Mouse (Mus musculus) embryonic facial prominence, embryonic 12.5 days (tissue): ENCODE results near the gene Chst8. TPM values are rescaled to one million over a fixed set of nuclear protein-coding genes. Genes with fewer than 3 reads are reported as not detected.

Experiments
- ATAC-seq: fragments of 200-750 bp; cut with Nextera tagmentation; 2 replicates; pipeline ENCODE4 v1.8.0; 2017; ENCODE audit not compliant: insufficient number of reproducible peaks, insufficient read depth, low FRiP score, low TSS enrichment
- H3K27ac ChIP-seq: fragments of 300-500 bp; sonication (generic); 2 replicates; pipeline ENCODE4 v1.5.1; 2016; ENCODE audit warnings: mild to moderate bottlenecking
- H3K27me3 ChIP-seq: fragments of 300-500 bp; sonication (generic); 2 replicates; pipeline ENCODE4 v1.6.1; 2016; ENCODE audit warnings: mild to moderate bottlenecking, moderate library complexity
- H3K36me3 ChIP-seq: fragments of 300-500 bp; sonication (generic); 2 replicates; pipeline ENCODE4 v1.6.1; 2016; ENCODE audit warnings: mild to moderate bottlenecking
- H3K4me1 ChIP-seq: fragments of 300-500 bp; sonication (generic); 2 replicates; pipeline ENCODE4 v1.6.1; 2016
- H3K4me2 ChIP-seq: fragments of 300-500 bp; sonication (generic); replicated peaks from 2 replicates; pipeline ENCODE4 v1.6.1; 2016; ENCODE audit warnings: mild to moderate bottlenecking, moderate library complexity
- H3K4me3 ChIP-seq: fragments of 300-500 bp; sonication (generic); 2 replicates; pipeline ENCODE4 v1.5.1; 2016; ENCODE audit warnings: mild to moderate bottlenecking
- H3K9ac ChIP-seq: fragments of 300-500 bp; sonication (generic); 2 replicates; pipeline ENCODE4 v1.6.1; 2016; ENCODE audit warnings: mild to moderate bottlenecking, moderate library complexity
- H3K9me3 ChIP-seq: fragments of 300-500 bp; sonication (generic); 2 replicates; pipeline ENCODE4 v1.6.1; 2016; ENCODE audit warnings: mild to moderate bottlenecking, moderate library complexity
- WGBS: fragments of 180-500 bp; shearing (Covaris S2); methylation state at CpG from one replicate; pipeline ENCODE4 v1.1.7; 2016; 5-methylcytosine and 5-hydroxymethylcytosine counted together
- polyA plus RNA-seq: library from polyadenylated mRNA; unstranded; fragments of >200 nt; fragmentation: Nextera tagmentation; extraction: Ambion mirVana; gene quantifications from 2 replicates; pipeline ENCODE4 v1.2.1, GENCODE M21; 2016

Gene Chst8
- polyA plus RNA-seq, 1 experiment from 2014 or later: 10.6 TPM

DNA sequence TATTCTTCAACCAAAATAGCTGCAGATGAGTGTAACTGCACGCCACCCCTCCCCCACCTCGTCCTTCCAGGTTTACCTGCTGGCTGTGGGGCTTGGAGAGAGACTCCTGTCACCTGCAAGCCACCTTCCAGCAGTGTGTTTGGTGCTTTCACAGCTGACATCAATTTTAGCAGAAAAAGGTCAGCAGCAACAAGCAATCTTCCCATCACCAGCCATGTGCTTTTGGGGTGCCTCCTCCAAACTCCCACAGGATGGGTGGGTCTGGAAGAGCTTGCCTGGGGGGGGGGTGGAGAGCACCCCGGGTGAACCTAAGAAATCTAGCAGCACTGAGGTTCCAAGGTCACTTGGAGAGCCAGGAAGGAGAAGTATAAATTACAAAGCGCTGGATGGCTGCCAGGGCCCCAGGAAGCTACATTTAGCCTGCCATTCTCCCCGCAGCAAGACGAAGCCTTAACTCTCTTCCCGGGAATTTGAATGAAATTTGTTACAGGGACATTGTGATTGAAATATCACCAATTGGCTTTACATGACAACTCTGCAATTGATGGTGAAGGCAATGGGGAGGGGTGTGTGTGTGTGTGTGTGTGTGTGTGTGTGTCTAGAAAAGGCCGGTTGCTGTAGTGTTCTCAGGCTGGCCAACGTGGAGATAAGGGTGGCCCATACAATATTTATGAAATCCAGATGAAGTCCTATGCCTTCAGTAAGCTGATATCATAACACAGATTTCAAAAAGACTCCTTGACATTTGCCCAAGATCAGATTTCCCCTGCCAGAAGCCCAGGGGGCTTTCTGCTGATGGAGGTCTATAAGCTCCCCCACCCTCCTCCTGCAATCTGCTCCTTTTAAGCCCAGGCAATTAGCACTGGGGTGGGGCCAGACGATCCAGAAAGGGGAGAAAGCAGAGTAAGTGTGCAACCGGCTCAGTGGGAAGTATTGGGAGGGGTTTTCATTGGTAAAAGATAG, 13.8 kb downstream of the Chst8 start:
- no peak overlapping the region for H3K9ac ChIP-seq
- peak overlapping the region; percentile 12; the same call in 1 of the 2 replicates for H3K4me3 ChIP-seq
- peak overlapping the region; percentile 46 for H3K4me2 ChIP-seq
- peaks cover 30% of the 10 kb centered on the region for H3K4me1 ChIP-seq
- WGBS: 3% methylated on average over 11 of the region's 11 CpGs
- peak overlapping the region; percentile 72 for H3K27ac ChIP-seq
- H3K27me3 ChIP-seq: no peaks in the 10 kb centered on the region
- peak; percentile 68; the same call in 1 of the 2 replicates for ATAC-seq
- no peaks in the 10 kb centered on the region for H3K36me3 ChIP-seq
- H3K9me3 ChIP-seq: no peaks in the 10 kb centered on the region

DNA sequence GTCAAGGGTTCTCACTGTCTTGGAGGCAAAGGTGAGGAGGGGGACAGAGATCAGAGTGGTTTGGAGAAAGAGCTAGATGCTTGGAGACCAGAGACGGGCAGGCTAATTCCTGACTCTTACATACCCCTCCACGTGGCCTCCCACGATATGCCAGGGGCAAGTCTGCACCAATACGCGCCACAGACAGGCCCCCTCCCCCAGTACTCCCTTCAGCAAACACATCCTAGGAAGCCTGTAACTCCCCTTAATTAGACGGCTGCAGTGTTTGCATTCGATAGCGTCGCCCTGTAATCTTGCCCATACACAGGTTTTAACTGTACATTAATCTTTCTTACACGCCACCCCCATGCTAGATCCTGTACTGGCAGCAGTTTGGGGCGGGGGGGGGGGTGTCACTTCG, 14.5 kb downstream of the Chst8 start:
- peak overlapping the region; percentile 46 for H3K4me2 ChIP-seq
- peak overlapping the region; percentile 72 for H3K27ac ChIP-seq
- peak overlapping the region; percentile 12; the same call in 1 of the 2 replicates for H3K4me3 ChIP-seq
- no peaks in the 10 kb centered on the region for H3K9me3 ChIP-seq
- H3K4me1 ChIP-seq: peaks cover 30% of the 10 kb centered on the region
- no peaks in the 10 kb centered on the region for H3K36me3 ChIP-seq
- ATAC-seq: peak; percentile 42; the same call in 1 of the 2 replicates
- WGBS: 2% methylated on average over 12 of the region's 12 CpGs
- H3K27me3 ChIP-seq: no peaks in the 10 kb centered on the region
- no peak overlapping the region for H3K9ac ChIP-seq

DNA sequence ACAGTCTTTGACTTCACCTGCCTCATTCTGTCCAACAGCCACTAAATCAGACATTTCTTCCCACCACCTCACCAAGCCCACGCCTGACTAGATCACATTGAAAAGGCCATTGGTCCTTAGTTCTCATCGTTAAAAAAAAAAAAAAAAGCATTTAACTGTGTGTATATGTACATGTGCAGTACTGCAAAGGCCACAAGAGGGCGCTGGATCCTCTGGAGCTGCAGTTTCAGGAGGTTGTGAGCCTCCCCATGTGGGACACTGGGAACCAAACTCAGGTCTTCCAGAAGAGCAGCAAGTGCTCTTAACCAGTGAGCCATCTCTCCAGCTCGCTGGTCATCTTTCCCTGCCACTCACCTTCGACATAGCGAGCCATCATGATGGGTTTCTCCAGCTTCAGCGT, 22.1 kb downstream of the Chst8 start:
- no peaks in the 10 kb centered on the region for H3K27me3 ChIP-seq
- 82% methylated on average over 7 of the region's 7 CpGs for WGBS
- H3K4me3 ChIP-seq: no peak overlapping the region
- H3K4me2 ChIP-seq: no peak overlapping the region
- ATAC-seq: no peak
- H3K4me1 ChIP-seq: no peaks in the 10 kb centered on the region
- no peaks in the 10 kb centered on the region for H3K36me3 ChIP-seq
- no peak overlapping the region for H3K27ac ChIP-seq
- H3K9me3 ChIP-seq: no peaks in the 10 kb centered on the region
- H3K9ac ChIP-seq: no peak overlapping the region

DNA sequence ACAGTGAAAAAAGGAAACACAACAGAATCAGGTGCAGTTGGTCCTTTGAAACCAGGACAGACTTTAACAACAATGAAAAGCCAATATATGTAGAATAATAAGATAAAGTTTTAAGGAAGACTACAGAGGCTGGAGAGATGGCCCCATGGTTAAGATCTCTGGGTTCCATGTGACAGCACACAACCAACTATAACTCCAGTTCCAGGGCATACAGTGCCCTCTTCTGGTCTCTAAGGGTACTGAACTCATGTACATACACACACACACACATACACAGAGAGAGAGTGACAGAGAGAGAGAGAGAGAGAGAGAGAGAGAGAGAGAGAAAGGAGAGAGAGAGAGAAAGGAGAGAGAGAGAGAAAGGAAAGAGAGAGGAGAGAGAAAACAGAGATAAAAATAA, 25.3 kb downstream of the Chst8 start:
- Histone ChIP-seq H3K4me2 (no peak overlapping the region), H3K27me3 (no peaks in the 10 kb centered on the region), H3K4me3 (no peak overlapping the region), H3K4me1 (peaks cover 10% of the 10 kb centered on the region; the same call in 1 of the 2 replicates), H3K9me3 (no peaks in the 10 kb centered on the region), H3K9ac (no peak overlapping the region), H3K27ac (no peak overlapping the region), H3K36me3 (no peaks in the 10 kb centered on the region)
- ATAC-seq: no peak

DNA sequence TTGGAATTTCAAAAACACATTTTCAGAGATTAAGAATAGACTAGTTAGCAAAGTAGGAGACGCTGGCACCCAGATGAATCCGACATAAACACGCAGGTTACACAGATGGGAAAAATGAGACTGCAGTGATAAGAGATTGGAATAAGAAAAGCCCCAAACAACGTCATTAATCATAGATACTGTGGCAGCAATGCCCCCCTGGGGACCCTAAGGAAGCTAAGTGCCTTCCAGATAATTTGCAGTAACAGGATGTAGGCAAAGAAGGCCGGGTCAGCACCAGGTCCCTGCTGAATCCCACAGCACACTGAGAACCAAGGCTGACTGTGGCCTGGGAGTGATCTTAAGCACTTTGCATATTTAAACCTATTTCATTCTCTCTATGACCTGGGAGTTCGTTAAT, 27.5 kb downstream of the Chst8 start:
- no peak overlapping the region for H3K4me2 ChIP-seq
- ATAC-seq: no peak
- 52% methylated on average over 6 of the region's 6 CpGs for WGBS

DNA sequence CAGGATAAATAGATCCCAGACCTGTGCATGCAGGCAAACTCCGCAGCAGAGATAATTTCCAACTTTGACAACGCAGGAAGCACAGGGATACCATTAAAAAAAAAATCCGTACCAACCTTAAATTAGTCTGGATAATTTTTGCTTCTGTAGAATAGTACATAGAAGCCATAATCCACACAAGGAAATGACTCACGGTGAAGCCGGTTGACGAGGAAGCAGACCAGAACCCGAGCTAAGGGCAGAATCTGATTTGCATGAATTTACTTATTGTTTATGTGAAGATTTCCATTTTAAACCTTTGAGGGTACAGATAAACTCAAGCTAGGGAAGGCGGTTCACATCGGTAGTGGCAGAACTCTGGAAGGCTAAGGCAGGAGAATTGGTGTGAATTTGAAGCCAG, 28.0 kb downstream of the Chst8 start:
- no peak for ATAC-seq
- Histone ChIP-seq H3K9ac (no peak overlapping the region), H3K36me3 (no peaks in the 10 kb centered on the region), H3K9me3 (0 out of 2 replicates have a peak, but pooled peaks cover 3% of the 10 kb centered on the region), H3K4me1 (peaks cover 10% of the 10 kb centered on the region; the same call in 1 of the 2 replicates), H3K4me3 (no peak overlapping the region), H3K27me3 (no peaks in the 10 kb centered on the region), H3K4me2 (no peak overlapping the region), H3K27ac (no peak overlapping the region)
- 47% methylated on average over 9 of the region's 9 CpGs for WGBS

More for the DNA sequence above, 27.5 kb downstream of the Chst8 start:
- no peak overlapping the region for H3K27ac ChIP-seq
- H3K4me1 ChIP-seq: peaks cover 10% of the 10 kb centered on the region; the same call in 1 of the 2 replicates
- H3K9me3 ChIP-seq: 0 out of 2 replicates have a peak, but pooled peaks cover 3% of the 10 kb centered on the region
- H3K4me3 ChIP-seq: no peak overlapping the region
- H3K36me3 ChIP-seq: no peaks in the 10 kb centered on the region
- no peak overlapping the region for H3K9ac ChIP-seq
- H3K27me3 ChIP-seq: no peaks in the 10 kb centered on the region

DNA sequence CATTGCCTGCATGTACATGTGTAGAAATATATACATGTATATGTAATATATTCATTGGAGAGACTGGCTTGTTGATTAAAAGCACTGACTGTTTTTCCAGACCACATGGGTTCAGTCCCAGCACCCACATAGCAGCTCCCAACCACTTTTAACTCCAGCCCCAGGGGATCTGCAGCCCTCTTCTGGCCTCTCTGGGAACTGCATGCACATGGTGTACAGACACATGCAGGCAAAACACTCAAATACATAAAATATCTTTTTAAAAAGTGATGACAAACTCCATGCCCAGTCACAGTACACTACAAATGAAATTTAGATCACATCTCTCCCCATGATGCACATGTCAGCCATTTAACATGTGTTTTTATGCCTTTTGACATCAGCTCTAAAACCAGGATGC, 30.5 kb downstream of the Chst8 start:
- Histone ChIP-seq H3K4me2 (no peak overlapping the region), H3K4me1 (peaks cover 10% of the 10 kb centered on the region; the same call in 1 of the 2 replicates), H3K27me3 (no peaks in the 10 kb centered on the region), H3K9ac (no peak overlapping the region), H3K27ac (no peak overlapping the region), H3K36me3 (no peaks in the 10 kb centered on the region), H3K4me3 (no peak overlapping the region), H3K9me3 (0 out of 2 replicates have a peak, but pooled peaks cover 3% of the 10 kb centered on the region)
- ATAC-seq: no peak

DNA sequence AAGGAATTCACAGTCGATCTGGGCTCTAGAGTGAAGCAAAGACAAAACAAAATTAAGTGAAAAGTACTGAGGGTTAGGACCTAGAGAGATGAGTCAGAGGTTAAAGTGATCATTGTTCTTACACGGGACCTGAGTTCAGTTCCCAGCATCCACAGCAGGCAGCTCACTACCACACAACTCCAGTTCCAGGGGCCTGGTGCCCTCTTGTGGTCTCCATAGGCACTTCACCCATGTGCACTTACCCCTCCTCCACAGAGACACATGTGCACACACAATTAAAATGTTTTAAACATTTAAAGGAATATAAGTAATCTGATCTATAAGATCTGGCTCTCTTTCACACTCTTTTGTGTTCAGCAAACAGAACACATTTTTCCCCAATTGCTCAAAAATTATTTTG, 31.3 kb downstream of the Chst8 start:
- no peak overlapping the region for H3K9ac ChIP-seq
- 95% methylated on average over 2 of the region's 2 CpGs for WGBS
- no peaks in the 10 kb centered on the region for H3K36me3 ChIP-seq
- no peak for ATAC-seq
- 0 out of 2 replicates have a peak, but pooled peaks cover 3% of the 10 kb centered on the region for H3K9me3 ChIP-seq
- H3K4me2 ChIP-seq: no peak overlapping the region
- H3K27me3 ChIP-seq: no peaks in the 10 kb centered on the region
- H3K27ac ChIP-seq: no peak overlapping the region
- H3K4me3 ChIP-seq: no peak overlapping the region
- peaks cover 10% of the 10 kb centered on the region; the same call in 1 of the 2 replicates for H3K4me1 ChIP-seq

DNA sequence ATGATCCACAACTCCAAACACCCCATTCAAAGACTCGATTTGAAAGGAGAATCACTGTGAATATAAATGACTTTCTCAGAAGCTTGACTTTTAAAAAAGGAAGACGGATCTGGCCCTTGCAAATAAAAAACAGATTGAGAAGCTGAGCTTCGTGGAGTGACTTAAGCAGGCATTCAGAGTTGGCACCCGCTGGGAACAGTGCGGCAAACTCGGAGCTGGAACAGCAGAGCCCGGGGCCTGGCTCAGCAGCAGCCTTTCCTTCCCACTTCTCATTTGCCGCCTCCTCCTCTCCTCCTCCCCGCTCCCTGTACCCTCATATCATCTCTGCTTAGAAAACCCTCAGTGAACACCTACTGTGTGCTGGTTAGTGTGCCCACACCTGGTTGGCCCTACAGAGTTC, 34.1 kb downstream of the Chst8 start:
- Histone ChIP-seq H3K4me1 (peaks cover 9% of the 10 kb centered on the region; the same call in 1 of the 2 replicates), H3K9ac (no peak overlapping the region), H3K9me3 (0 out of 2 replicates have a peak, but pooled peaks cover 3% of the 10 kb centered on the region), H3K27ac (0 out of 2 replicates have a peak overlapping the region, but pooled peaks have one; percentile 11), H3K36me3 (no peaks in the 10 kb centered on the region), H3K4me2 (no peak overlapping the region), H3K4me3 (no peak overlapping the region), H3K27me3 (no peaks in the 10 kb centered on the region)
- WGBS: 17% methylated on average over 9 of the region's 9 CpGs
- no peak for ATAC-seq

DNA sequence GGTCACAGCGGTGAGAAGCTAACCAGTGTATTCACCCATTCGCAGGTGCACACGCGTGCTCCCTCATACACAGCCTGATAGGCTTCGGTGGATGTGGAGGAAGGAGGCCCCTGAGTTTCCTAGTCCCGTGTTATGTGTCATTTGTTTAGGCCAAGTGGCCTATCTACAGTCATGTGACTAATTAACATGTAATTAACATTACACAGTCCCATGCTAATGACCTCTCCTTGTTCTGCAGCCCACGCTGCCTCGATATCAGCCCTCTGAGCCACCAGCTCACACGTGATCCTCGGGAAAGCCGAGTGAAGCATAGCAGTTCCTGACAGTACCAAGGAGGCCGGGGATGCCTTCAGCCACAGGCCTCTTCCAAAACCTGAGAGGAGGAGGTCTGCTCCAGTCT, 36.9 kb downstream of the Chst8 start:
- Histone ChIP-seq H3K36me3 (no peaks in the 10 kb centered on the region), H3K4me3 (no peak overlapping the region), H3K9ac (no peak overlapping the region), H3K9me3 (no peaks in the 10 kb centered on the region; the same call in 1 of the 2 replicates), H3K4me1 (peaks cover 9% of the 10 kb centered on the region; the same call in 1 of the 2 replicates), H3K27me3 (no peaks in the 10 kb centered on the region), H3K4me2 (no peak overlapping the region), H3K27ac (no peak overlapping the region)
- 77% methylated on average over 12 of the region's 12 CpGs for WGBS
- no peak for ATAC-seq

DNA sequence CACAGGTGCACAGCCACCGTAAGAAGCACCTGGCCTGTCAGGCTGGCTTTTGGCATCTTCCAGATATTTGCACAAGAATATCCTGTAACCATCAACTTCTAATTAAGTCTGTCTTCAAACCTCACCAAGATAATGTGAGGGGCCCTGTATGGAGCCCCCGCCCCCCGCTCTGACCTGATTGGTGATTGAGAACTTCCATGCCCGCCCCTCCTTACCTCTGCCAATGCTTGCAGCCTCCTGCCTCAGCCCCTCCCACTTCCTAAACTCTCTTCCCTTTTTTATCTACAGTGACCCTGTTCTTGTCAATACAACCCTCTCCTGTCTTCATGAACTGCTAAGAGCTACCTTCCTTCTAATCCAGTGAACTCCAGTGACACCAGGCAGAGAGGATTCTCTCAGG, 37.6 kb downstream of the Chst8 start:
- 66% methylated on average over 4 of the region's 4 CpGs for WGBS
- no peak overlapping the region for H3K27ac ChIP-seq
- no peak overlapping the region for H3K9ac ChIP-seq
- H3K4me2 ChIP-seq: no peak overlapping the region
- peaks cover 9% of the 10 kb centered on the region; the same call in 1 of the 2 replicates for H3K4me1 ChIP-seq
- ATAC-seq: no peak
- H3K4me3 ChIP-seq: no peak overlapping the region
- H3K27me3 ChIP-seq: no peaks in the 10 kb centered on the region
- H3K9me3 ChIP-seq: no peaks in the 10 kb centered on the region; the same call in 1 of the 2 replicates
- H3K36me3 ChIP-seq: no peaks in the 10 kb centered on the region

DNA sequence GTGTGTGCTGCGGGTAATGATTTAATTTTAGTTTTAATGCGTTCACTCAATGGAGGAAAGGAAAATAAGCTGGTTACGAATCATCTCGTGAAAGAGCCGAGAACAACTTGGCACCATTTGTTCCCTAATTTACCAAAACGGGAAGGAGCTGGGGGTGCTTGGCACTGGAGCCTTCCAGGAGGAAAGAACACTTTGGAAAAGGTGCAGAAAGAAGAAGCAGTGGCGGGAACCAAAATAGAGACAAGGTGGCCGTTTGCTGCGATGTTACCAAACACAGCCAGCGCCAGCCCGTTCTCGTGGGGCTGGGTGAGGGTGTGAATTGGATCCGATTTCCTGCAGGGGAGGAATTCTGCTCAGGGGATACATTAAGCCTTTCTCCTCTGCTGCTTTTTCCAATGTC, 38.5 kb downstream of the Chst8 start:
- Histone ChIP-seq H3K9me3 (no peaks in the 10 kb centered on the region; the same call in 1 of the 2 replicates), H3K4me3 (no peak overlapping the region), H3K36me3 (no peaks in the 10 kb centered on the region), H3K27me3 (no peaks in the 10 kb centered on the region), H3K9ac (no peak overlapping the region), H3K27ac (no peak overlapping the region), H3K4me1 (peaks cover 9% of the 10 kb centered on the region; the same call in 1 of the 2 replicates), H3K4me2 (no peak overlapping the region)
- no peak for ATAC-seq
- 45% methylated on average over 13 of the region's 13 CpGs for WGBS
